Mouse (Mus musculus) embryonic facial prominence, embryonic 11.5 days (tissue): ENCODE results near the gene Fam186b. TPM values are rescaled to one million over a fixed set of nuclear protein-coding genes. Genes with fewer than 3 reads are reported as not detected.

Source experiments
- ATAC-seq: fragments of 200-750 bp; cut with Nextera tagmentation; replicated peaks from 2 replicates; pipeline ENCODE4 v1.8.0; 2017; ENCODE audit warnings: low read depth; ENCODE audit not compliant: insufficient number of reproducible peaks, low FRiP score, low TSS enrichment
- DNase-seq: peaks from one replicate; pipeline ENCODE4 v3.0.0-alpha.2; 2015; ENCODE audit warnings: low spot score
- H3K27ac ChIP-seq: fragments of 300-500 bp; sonication (generic); replicated peaks from 2 replicates; pipeline ENCODE4 v1.5.1; 2014; ENCODE audit warnings: mild to moderate bottlenecking, low read depth, low read length, control low read depth
- H3K27me3 ChIP-seq: fragments of 300-500 bp; sonication (generic); 2 replicates; pipeline ENCODE4 v1.6.1; 2014; ENCODE audit warnings: mild to moderate bottlenecking, low read length, moderate library complexity, mixed read lengths; ENCODE audit not compliant: control insufficient read depth, insufficient read depth
- H3K36me3 ChIP-seq: fragments of 300-500 bp; sonication (generic); replicated peaks from 2 replicates; pipeline ENCODE4 v1.6.1; 2014; ENCODE audit warnings: low read depth, mild to moderate bottlenecking, low read length, moderate library complexity, mixed read lengths; ENCODE audit not compliant: control insufficient read depth, insufficient read depth
- H3K4me1 ChIP-seq: fragments of 300-500 bp; sonication (generic); 2 replicates; pipeline ENCODE4 v1.6.1; 2014; ENCODE audit warnings: low read length, mixed read lengths; ENCODE audit not compliant: control insufficient read depth, insufficient read depth
- H3K4me2 ChIP-seq: fragments of 300-500 bp; sonication (generic); 2 replicates; pipeline ENCODE4 v1.6.1; 2014; ENCODE audit warnings: low read depth, mild to moderate bottlenecking, control low read depth, low read length, moderate library complexity
- H3K4me3 ChIP-seq: fragments of 300-500 bp; sonication (generic); 2 replicates; pipeline ENCODE4 v1.5.1; 2014; ENCODE audit warnings: low read depth, low read length, control low read depth
- H3K9ac ChIP-seq: fragments of 300-500 bp; sonication (generic); replicated peaks from 2 replicates; pipeline ENCODE4 v1.6.1; 2014; ENCODE audit warnings: mild to moderate bottlenecking, control low read depth, low read length
- H3K9me3 ChIP-seq: fragments of 300-500 bp; sonication (generic); replicated peaks from 2 replicates; pipeline ENCODE4 v1.6.1; 2016; ENCODE audit warnings: mild to moderate bottlenecking, low read length, inconsistent platforms, mixed read lengths; ENCODE audit not compliant: control insufficient read depth
- WGBS: fragments of 180-500 bp; shearing (Covaris S2); extraction: QIAGEN DNeasy Blood & Tissue Kit; methylation state at CpG from one replicate; pipeline ENCODE4 v1.1.7; 2014; 5-methylcytosine and 5-hydroxymethylcytosine counted together
- polyA plus RNA-seq: library from polyadenylated mRNA; unstranded; fragments of >200 nt; fragmentation: Nextera tagmentation; extraction: Ambion mirVana; gene quantifications from 2 replicates; pipeline ENCODE4 v1.2.1, GENCODE M21; 2014

The Fam186b gene
- polyA plus RNA-seq, 1 experiment from 2014 or later: 0.08 TPM

DNA sequence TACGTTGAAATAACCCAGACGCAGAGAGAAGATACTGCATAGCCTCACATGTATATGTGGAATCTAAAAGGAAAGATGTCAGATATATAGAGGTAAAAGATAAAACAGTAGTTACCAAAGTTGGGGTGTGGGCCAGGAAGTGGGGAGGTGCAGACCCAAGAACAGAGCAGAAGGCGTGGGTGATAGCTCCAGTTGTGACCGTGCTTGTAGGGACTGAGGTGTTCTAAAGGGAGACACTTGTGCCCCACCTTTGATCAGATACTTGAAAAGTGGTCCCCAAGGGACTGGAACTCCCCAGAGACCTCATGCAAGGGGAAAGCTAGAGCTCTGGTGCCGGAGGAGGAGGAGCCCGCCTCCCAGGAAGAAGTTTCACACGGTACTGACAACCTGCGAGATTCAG, 19.6 kb downstream of the Fam186b start:
- no peaks in the 10 kb centered on the region for H3K27me3 ChIP-seq
- no peak overlapping the region for H3K9ac ChIP-seq
- DNase-seq: no peak
- no peaks in the 10 kb centered on the region for H3K9me3 ChIP-seq
- no peak for ATAC-seq
- no peak overlapping the region for H3K27ac ChIP-seq
- H3K4me1 ChIP-seq: no peaks in the 10 kb centered on the region
- no peak overlapping the region for H3K4me3 ChIP-seq
- no peak overlapping the region for H3K4me2 ChIP-seq
- H3K36me3 ChIP-seq: no peaks in the 10 kb centered on the region
- 81% methylated on average over 8 of the region's 8 CpGs for WGBS

DNA sequence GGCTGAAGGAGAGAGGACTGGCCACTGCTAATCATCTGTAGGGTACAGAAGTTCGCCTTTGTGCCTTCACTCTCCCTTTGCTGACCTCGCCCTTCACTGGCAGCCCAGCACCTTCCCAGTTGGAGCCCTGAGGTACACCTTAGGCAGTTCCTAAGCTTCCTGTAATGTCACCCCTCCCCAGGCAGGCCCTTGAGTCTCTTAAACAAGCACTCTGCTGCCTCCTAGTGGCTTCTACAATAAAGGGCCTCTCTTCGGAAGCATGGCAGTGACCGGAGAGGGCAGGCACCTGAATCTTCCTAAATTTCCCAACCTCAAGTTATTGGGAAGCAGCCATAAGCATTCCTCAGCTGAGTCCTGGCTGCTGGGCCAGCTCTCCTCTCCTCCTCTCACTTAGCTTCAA, 30.0 kb downstream of the Fam186b start:
- Histone ChIP-seq H3K4me2 (no peak overlapping the region), H3K27me3 (no peaks in the 10 kb centered on the region), H3K4me1 (no peaks in the 10 kb centered on the region; the same call in 1 of the 2 replicates), H3K36me3 (no peaks in the 10 kb centered on the region), H3K9me3 (no peaks in the 10 kb centered on the region), H3K9ac (no peak overlapping the region), H3K4me3 (no peak overlapping the region), H3K27ac (no peak overlapping the region)
- WGBS: 15% methylated on average over 4 of the region's 4 CpGs
- DNase-seq (peak; percentile 89), ATAC-seq (0 out of 2 replicates have a peak, but pooled peaks have one; percentile 14)

DNA sequence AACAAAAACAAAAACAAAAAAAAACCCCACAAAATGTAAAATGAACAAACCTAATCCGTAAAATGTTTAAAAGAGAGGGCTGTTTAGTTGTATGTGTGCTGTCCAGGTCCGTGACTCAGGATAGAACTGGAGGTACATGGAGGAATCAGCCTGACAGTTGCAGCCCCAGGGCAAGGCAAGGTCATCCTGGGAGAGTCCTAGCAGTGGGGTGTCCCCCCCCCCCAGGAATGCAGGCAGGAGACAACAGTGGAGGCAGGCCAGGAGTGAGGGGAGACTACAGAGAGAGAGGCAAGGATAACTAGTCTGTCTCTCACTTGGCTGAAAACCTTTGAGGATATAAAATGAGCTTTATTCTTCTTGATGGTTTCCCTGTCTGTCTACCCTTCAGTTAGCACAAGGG, 31.3 kb downstream of the Fam186b start:
- no peak for ATAC-seq
- H3K27ac ChIP-seq: no peak overlapping the region
- H3K9ac ChIP-seq: no peak overlapping the region
- 47% methylated on average over 2 of the region's 2 CpGs for WGBS
- DNase-seq: no peak
- H3K9me3 ChIP-seq: no peaks in the 10 kb centered on the region
- no peaks in the 10 kb centered on the region; the same call in 1 of the 2 replicates for H3K4me1 ChIP-seq
- no peak overlapping the region for H3K4me2 ChIP-seq
- no peaks in the 10 kb centered on the region for H3K36me3 ChIP-seq
- H3K4me3 ChIP-seq: no peak overlapping the region
- H3K27me3 ChIP-seq: no peaks in the 10 kb centered on the region

DNA sequence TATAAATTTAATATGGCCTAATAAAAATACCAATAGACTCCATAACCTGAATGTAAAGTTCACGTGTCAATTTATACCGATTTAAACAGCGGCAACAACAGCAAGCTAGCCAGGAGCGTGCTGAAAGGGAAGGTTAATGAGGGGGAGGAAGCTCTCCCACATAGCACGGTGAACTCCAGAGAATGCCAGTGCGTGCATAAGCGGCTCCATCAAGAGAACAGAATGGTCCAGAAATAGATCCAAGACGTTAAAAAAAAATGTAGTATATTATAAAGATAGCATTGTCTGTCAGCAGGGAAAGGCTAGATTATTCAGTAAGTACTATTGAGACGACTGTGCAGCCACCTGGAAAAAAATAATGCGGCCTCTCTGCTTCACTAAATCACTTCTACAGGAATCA, 33.0 kb downstream of the Fam186b start:
- H3K36me3 ChIP-seq: no peaks in the 10 kb centered on the region
- WGBS: 70% methylated on average over 10 of the region's 10 CpGs
- H3K9ac ChIP-seq: no peak overlapping the region
- no peaks in the 10 kb centered on the region for H3K27me3 ChIP-seq
- DNase-seq (no peak), ATAC-seq (no peak)
- H3K4me2 ChIP-seq: no peak overlapping the region
- H3K4me3 ChIP-seq: no peak overlapping the region
- no peaks in the 10 kb centered on the region for H3K9me3 ChIP-seq
- H3K4me1 ChIP-seq: no peaks in the 10 kb centered on the region; the same call in 1 of the 2 replicates
- H3K27ac ChIP-seq: no peak overlapping the region

DNA sequence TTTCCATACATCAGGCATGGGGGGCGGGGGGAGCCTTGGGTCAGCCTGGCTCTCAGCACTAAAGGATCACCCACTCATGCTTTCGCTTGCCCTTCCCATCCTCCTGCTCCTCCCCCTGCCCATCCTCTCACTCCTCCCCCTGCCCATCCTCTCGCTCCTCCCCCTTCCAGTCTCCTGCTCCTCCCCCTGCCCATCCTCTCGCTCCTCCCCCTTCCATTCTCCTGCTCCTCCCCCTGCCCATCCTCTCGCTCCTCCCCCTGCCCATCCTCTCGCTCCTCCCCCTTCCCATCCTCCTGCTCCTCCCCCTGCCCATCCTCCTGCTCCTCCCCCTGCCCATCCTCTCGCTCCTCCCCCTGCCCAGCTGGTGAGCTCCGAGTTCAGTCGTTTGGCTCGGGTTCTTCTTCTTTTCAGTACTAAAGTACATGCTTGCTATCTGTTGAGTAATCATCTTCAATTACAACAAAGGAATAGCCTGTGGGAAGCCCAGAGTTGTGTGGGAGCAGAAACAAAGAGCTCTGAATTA, 35.9 kb downstream of the Fam186b start:
- H3K27me3 ChIP-seq: no peaks in the 10 kb centered on the region
- no peak overlapping the region; the same call in 1 of the 2 replicates for H3K4me2 ChIP-seq
- H3K9ac ChIP-seq: no peak overlapping the region
- DNase-seq: peak; percentile 77
- WGBS: 2% methylated on average over 9 of the region's 10 CpGs
- no peaks in the 10 kb centered on the region for H3K4me1 ChIP-seq
- no peak overlapping the region for H3K4me3 ChIP-seq
- H3K27ac ChIP-seq: no peak overlapping the region
- no peak for ATAC-seq
- no peaks in the 10 kb centered on the region for H3K9me3 ChIP-seq
- H3K36me3 ChIP-seq: no peaks in the 10 kb centered on the region

DNA sequence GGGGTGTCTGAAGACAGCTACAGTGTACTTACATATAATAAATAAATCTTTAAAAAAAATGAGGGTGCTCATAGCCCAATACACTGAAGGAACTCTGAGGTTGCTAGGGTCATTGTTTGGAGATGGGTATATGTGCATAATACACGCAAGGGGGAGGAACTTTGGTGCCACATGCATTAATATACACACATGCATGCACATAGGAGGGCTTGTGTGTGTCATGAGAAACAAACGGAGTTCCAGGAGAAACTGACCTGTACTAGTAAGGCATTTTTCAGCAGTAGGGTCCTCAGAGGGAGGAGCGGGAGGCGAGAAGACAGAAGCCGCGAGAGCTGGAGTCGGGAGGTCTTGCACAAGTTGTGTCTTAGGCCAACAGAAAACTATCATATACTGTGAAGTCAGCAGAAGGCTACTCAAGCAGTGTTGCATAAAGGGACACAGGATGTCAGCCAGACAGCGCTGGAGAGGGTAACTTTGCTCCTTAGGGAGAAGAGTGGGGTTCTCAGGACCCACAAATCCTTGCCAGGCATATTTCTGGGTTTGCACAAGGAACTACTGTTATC, 36.4 kb downstream of the Fam186b start:
- H3K27ac ChIP-seq: no peak overlapping the region

DNA sequence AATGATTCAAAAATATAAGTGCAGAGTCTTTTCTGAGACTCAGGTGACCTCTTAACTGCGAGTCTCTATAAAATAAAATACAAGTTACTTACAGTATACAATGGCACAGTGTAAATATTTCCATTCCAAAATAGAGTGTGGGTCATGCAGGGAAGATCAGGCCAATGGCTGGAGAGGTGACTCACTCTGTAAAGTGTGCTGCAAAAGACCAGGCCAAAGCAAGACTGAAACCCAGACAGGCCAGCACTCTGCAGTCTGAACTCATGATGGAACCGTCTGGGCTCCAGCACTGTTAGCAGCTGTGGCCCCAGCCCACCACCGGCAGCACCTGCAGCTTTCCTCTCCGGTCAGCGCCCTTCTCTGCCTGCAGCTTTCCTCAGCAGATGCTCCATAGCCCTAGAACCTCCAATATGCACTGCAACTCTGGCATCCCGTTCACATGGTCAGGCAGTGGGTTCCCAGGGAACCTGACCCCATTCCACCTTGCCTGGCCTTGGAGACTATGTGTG, 40.4 kb downstream of the Fam186b start:
- no peak overlapping the region for H3K9ac ChIP-seq
- WGBS: 88% methylated on average over 6 of the region's 6 CpGs
- no peak overlapping the region for H3K4me2 ChIP-seq
- H3K27ac ChIP-seq: no peak overlapping the region
- no peaks in the 10 kb centered on the region; the same call in 1 of the 2 replicates for H3K4me1 ChIP-seq
- H3K36me3 ChIP-seq: no peaks in the 10 kb centered on the region
- ATAC-seq (no peak), DNase-seq (no peak)
- no peaks in the 10 kb centered on the region for H3K27me3 ChIP-seq
- no peak overlapping the region for H3K4me3 ChIP-seq
- H3K9me3 ChIP-seq: no peaks in the 10 kb centered on the region

More for the DNA sequence above, 36.4 kb downstream of the Fam186b start:
- Histone ChIP-seq H3K9me3 (no peaks in the 10 kb centered on the region), H3K4me2 (no peak overlapping the region; the same call in 1 of the 2 replicates), H3K9ac (no peak overlapping the region), H3K4me3 (no peak overlapping the region), H3K4me1 (no peaks in the 10 kb centered on the region), H3K27me3 (no peaks in the 10 kb centered on the region), H3K36me3 (no peaks in the 10 kb centered on the region)
- 63% methylated on average over 8 of the region's 8 CpGs for WGBS
- DNase-seq (no peak), ATAC-seq (peak; percentile 68)

DNA sequence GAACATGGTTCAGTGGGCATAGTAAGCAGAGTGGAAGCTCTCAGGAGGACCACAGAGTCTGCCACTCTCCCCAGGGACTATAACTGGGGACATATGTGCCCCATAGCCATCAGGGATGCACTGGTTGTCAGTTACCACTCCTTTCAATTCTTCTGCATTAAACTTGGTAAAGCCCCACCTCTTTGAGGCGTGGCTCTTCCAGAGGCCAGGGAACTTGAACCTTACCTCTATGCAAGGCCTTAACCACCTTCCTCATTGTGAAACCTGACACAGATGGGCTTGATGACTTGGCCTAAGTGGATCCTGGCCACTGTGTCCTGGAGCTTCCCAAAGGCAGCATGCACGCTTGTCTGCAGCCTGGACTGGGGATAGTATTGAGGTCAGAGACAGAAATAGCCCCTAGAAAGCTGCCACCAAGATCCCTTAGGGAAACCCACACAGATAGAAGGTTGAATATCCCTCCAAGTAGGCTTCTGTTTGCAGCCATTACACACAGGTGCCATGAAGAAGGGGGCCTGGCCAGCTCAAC, 41.1 kb downstream of the Fam186b start:
- no peaks in the 10 kb centered on the region for H3K27me3 ChIP-seq
- no peak for ATAC-seq

More for the DNA sequence above, 41.1 kb downstream of the Fam186b start:
- 79% methylated on average over 2 of the region's 2 CpGs for WGBS
- H3K9ac ChIP-seq: no peak overlapping the region
- H3K9me3 ChIP-seq: no peaks in the 10 kb centered on the region
- no peak overlapping the region for H3K4me3 ChIP-seq
- H3K4me1 ChIP-seq: no peaks in the 10 kb centered on the region; the same call in 1 of the 2 replicates
- H3K27ac ChIP-seq: no peak overlapping the region
- H3K4me2 ChIP-seq: no peak overlapping the region
- DNase-seq: no peak
- H3K36me3 ChIP-seq: no peaks in the 10 kb centered on the region
